Mouse (Mus musculus): ENCODE measurements at regions not wholly inside any gene's neighbourhood (a gene's known extent, or its start where the extent isn't known, plus 50 kb on each side); places are given as distances from the start of the nearest gene placed in this dataset.
A peak's percentile ranks its signal among the peaks of the same experiment; 100 is the strongest.

- DNase-seq: no peak
- no peak overlapping the region for H3K4me3 ChIP-seq
- H3K27ac ChIP-seq: no peak overlapping the region
- TF ChIP-seq CTCF (IDR thresholded peaks at IDR 0.05): no peak
- intact Hi-C loops (cut with DNase I): no loop called here
Measured at GRCm38 (mm10) chr9:63060740-63061139, 73.0 kb upstream of the Pias1 start.

- intact Hi-C loops (cut with DNase I): no loop called here
- Histone ChIP-seq H3K27ac (peak overlapping the region; percentile 56), H3K4me3 (peak overlapping the region; percentile 40)
- peak; percentile 70 for DNase-seq
- no peak for TF ChIP-seq CTCF (IDR thresholded peaks at IDR 0.05)
Measured at GRCm38 (mm10) chr9:63059234-63059842, 71.6 kb upstream of the Pias1 start.

GRCm38 (mm10) chr9:63058506-63059233 lies 70.9 kb upstream of the Pias1 start:
- DNase-seq: peak; percentile 34
- intact Hi-C loops (cut with DNase I): no loop called here
- Histone ChIP-seq H3K4me3 (peak overlapping the region; percentile 40), H3K27ac (peak overlapping the region; percentile 56)
- TF ChIP-seq CTCF (IDR thresholded peaks at IDR 0.05): no peak

- intact Hi-C loops (cut with DNase I): no loop called here
Measured at GRCm38 (mm10) chr9:63056695-63057349, 69.1 kb upstream of the Pias1 start.

GRCm38 (mm10) chr9:63052181-63052580 lies 64.5 kb upstream of the Pias1 start:
- intact Hi-C loops (cut with DNase I): loop anchor here (5.0 kb wide), 1 partner anchor 60 kb away; no protein-coding TSS in a partner anchor
- no peak for TF ChIP-seq CTCF (IDR thresholded peaks at IDR 0.05)
- Histone ChIP-seq H3K4me3 (no peak overlapping the region), H3K27ac (no peak overlapping the region)
- DNase-seq: no peak

More at GRCm38 (mm10) chr9:63056695-63057349, 69.1 kb upstream of the Pias1 start:
- TF ChIP-seq CTCF (IDR thresholded peaks at IDR 0.05): no peak
- no peak for DNase-seq
- Histone ChIP-seq H3K27ac (no peak overlapping the region), H3K4me3 (no peak overlapping the region)

- intact Hi-C loops (cut with DNase I): loop anchor here (5.0 kb wide), 1 partner anchor 61 kb away; no protein-coding TSS in a partner anchor
- Histone ChIP-seq H3K4me3 (no peak overlapping the region), H3K27ac (no peak overlapping the region)
- no peak for DNase-seq
- no peak for TF ChIP-seq CTCF (IDR thresholded peaks at IDR 0.05)
Measured at GRCm38 (mm10) chr9:63051631-63052030, 63.9 kb upstream of the Pias1 start.

GRCm38 (mm10) chr9:63049290-63049689 lies 61.6 kb upstream of the Pias1 start:
- H3K27ac ChIP-seq: no peak overlapping the region
- intact Hi-C loops (cut with DNase I): no loop called here
- no peak for DNase-seq
- H3K4me3 ChIP-seq: no peak overlapping the region
- TF ChIP-seq CTCF (IDR thresholded peaks at IDR 0.05): no peak

- no peak overlapping the region for H3K4me3 ChIP-seq
- H3K27ac ChIP-seq: no peak overlapping the region
- no peak for DNase-seq
- intact Hi-C loops (cut with DNase I): no loop called here
- no peak for TF ChIP-seq CTCF (IDR thresholded peaks at IDR 0.05)
Measured at GRCm38 (mm10) chr9:63046981-63047380, 59.3 kb upstream of the Pias1 start.

GRCm38 (mm10) chr9:63045531-63045930 lies 57.8 kb upstream of the Pias1 start:
- DNase-seq: no peak
- H3K27ac ChIP-seq: no peak overlapping the region
- H3K4me3 ChIP-seq: no peak overlapping the region
- TF ChIP-seq CTCF (IDR thresholded peaks at IDR 0.05): no peak
- intact Hi-C loops (cut with DNase I): no loop called here

GRCm38 (mm10) chr9:63043304-63043703 lies 55.6 kb upstream of the Pias1 start:
- no peak overlapping the region for H3K27ac ChIP-seq
- DNase-seq: peak; percentile 26
- intact Hi-C loops (cut with DNase I): no loop called here
- TF ChIP-seq CTCF (IDR thresholded peaks at IDR 0.05): no peak
- H3K4me3 ChIP-seq: no peak overlapping the region

- TF ChIP-seq CTCF (IDR thresholded peaks at IDR 0.05): no peak
- no peak overlapping the region for H3K27ac ChIP-seq
- intact Hi-C loops (cut with DNase I): no loop called here
- no peak for DNase-seq
- H3K4me3 ChIP-seq: no peak overlapping the region
Measured at GRCm38 (mm10) chr9:63038031-63038430, 50.3 kb upstream of the Pias1 start.

Data from gastrocnemius, adult 2 months (tissue).